Mouse (Mus musculus) embryonic fibroblast, embryonic 13.5 days (primary cell): ENCODE data around the gene Zfyve19. TPM values are rescaled to one million over a fixed set of nuclear protein-coding genes. Genes with fewer than 3 reads are reported as not detected.
A peak's percentile ranks its signal among the peaks of the same experiment; 100 is the strongest.

Source experiments
- H3K27ac ChIP-seq: 2 replicates; pipeline ENCODE4 v1.5.1; 2012; ENCODE audit warnings: low read length, control low read depth, inconsistent platforms; ENCODE audit not compliant: insufficient read depth
- H3K4me1 ChIP-seq: 2 replicates; pipeline ENCODE4 v1.6.1; 2011; ENCODE audit warnings: low read length; ENCODE audit not compliant: control insufficient read depth, insufficient read depth
- H3K4me3 ChIP-seq: 2 replicates; pipeline ENCODE4 v1.5.1; 2011; ENCODE audit warnings: mild to moderate bottlenecking, control low read depth, low read length; ENCODE audit not compliant: insufficient read depth
- CTCF ChIP-seq: IDR thresholded peaks from 2 replicates; pipeline ENCODE4 v1.5.1; 2011; ENCODE audit warnings: mild to moderate bottlenecking, control low read depth, low read length, moderate library complexity, borderline replicate concordance; ENCODE audit not compliant: insufficient read depth
- POLR2A ChIP-seq: IDR thresholded peaks from 2 replicates; pipeline ENCODE4 v1.6.1; 2011; ENCODE audit warnings: low read depth, mild to moderate bottlenecking, control low read depth, low read length, moderate library complexity
- polyA plus RNA-seq: library from polyadenylated mRNA; stranded (reverse); fragments of >200 nt; gene quantifications from 2 replicates; pipeline ENCODE4 v1.2.4, GENCODE M21; 2011; ENCODE audit warnings: low read depth; ENCODE audit not compliant: missing spikeins, insufficient read length

Zfyve19 gene
- polyA plus RNA-seq, 1 experiment, result 22.5 TPM

- no peaks in the 10 kb centered on the region for H3K4me1 ChIP-seq
- TF ChIP-seq POLR2A, result no peak
- no peak for TF ChIP-seq CTCF
- no peak within 1 kb of the TSS for H3K4me3 ChIP-seq
- no peak within 1 kb of the TSS for H3K27ac ChIP-seq
These were observed 21.6 kb downstream of the Zfyve19 start, which contains the start of gene Ppp1r14d for GRCm38 (mm10) chr2:119229775-119230704. TSS of gene Ppp1r14d (minus strand) at chr2:119229906.

DNA sequence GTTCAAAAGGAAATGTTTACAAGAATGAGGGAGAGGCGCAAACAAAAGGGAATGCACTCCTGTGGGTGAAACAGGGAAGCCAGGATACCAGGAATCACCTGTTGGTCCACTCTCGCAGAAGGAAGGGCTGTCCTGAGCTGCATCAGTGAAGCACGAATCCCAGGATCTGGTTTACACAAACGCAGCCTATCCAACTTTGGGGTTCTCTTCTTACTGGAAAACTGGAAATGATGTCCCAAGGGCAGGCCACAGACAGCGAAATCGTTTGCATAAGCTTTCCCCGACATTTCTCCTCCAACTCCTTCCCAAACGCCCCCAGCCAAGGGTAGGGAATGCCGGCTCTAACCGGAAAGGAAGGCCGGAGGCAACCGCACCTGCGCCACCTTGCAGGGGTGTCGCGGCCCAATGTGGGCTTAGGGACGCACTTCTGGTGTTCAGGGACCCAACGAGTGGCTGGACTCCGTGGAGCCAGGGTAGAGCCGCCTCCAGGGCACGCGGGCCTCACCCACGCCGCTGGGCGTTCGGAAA, 28.3 kb downstream of the Zfyve19 start:
- no peak overlapping the region for H3K27ac ChIP-seq
- TF ChIP-seq CTCF, result no peak
- no peak for TF ChIP-seq POLR2A
- 0 out of 2 replicates have a peak overlapping the region, but pooled peaks have one; percentile 2 for H3K4me3 ChIP-seq
- no peaks in the 10 kb centered on the region for H3K4me1 ChIP-seq

GRCm38 (mm10) chr2:119237210-119237870, 28.9 kb downstream of the Zfyve19 start, which contains the start of gene Spint1:
TSS of gene Spint1 (plus strand) at chr2:119237362.
- Histone ChIP-seq H3K4me1 (no peaks in the 10 kb centered on the region), H3K27ac (no peak within 1 kb of the TSS), H3K4me3 (peak within 1 kb of the TSS; percentile 27; the same call in 1 of the 2 replicates)
- TF ChIP-seq CTCF, result no peak
- no peak for TF ChIP-seq POLR2A

- H3K4me1 ChIP-seq, result no peaks in the 10 kb centered on the region
- TF ChIP-seq POLR2A (no peak), CTCF (no peak)
- no peak overlapping the region for H3K27ac ChIP-seq
- H3K4me3 ChIP-seq, result no peak overlapping the region; the same call in 1 of the 2 replicates
These were observed 29.4 kb downstream of the Zfyve19 start for GRCm38 (mm10) chr2:119237871-119238220.

GRCm38 (mm10) chr2:119238671-119239070, 30.3 kb downstream of the Zfyve19 start:
- H3K27ac ChIP-seq, result no peak overlapping the region
- no peak overlapping the region for H3K4me3 ChIP-seq
- TF ChIP-seq CTCF, result no peak
- TF ChIP-seq POLR2A, result no peak
- no peaks in the 10 kb centered on the region for H3K4me1 ChIP-seq

- H3K27ac ChIP-seq, result no peak overlapping the region
- no peak overlapping the region for H3K4me3 ChIP-seq
- H3K4me1 ChIP-seq, result no peaks in the 10 kb centered on the region
- TF ChIP-seq CTCF, result no peak
- TF ChIP-seq POLR2A, result no peak
These were observed 31.8 kb downstream of the Zfyve19 start for GRCm38 (mm10) chr2:119240075-119240818.

DNA sequence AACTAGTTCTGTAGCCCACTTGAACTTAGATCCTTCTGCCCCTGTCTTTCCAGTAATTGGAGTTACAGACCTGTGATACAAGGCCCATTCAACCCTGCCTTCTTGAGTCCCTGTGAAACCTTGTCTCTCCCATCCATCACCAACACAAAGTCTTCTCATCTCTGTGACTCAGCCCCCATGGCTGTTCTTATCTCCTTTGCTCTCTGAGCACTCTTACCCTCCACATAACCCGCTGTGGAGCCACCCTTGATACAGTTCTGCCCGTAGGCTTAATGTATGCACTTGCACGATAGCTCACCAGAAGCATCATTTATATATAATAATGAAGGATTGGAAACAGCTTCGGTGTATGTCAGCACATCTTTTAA, 32.4 kb downstream of the Zfyve19 start:
- no peak overlapping the region for H3K27ac ChIP-seq
- H3K4me3 ChIP-seq, result no peak overlapping the region
- no peak for TF ChIP-seq POLR2A
- no peak for TF ChIP-seq CTCF
- no peaks in the 10 kb centered on the region for H3K4me1 ChIP-seq

DNA sequence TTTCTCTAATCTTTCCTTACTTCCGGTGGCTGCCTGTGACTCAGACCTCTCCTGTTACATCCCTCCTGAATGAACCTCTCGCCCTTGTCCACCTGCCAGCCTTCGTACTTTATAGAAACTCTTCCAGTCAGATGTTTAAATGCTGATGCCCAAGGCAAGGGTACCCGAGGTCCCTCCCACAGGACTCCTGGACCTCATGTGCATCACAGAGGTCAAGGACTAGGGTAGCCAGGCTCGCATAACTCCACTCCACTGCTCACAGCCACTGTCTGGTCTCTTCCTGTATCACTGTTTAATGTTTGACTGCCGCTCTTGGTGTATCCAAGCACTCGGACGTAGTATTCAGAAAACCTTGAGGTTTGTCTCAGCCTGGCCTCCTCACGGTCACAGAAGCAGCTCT, 34.1 kb downstream of the Zfyve19 start:
- Histone ChIP-seq H3K4me1 (no peaks in the 10 kb centered on the region), H3K4me3 (no peak overlapping the region), H3K27ac (no peak overlapping the region)
- TF ChIP-seq POLR2A, result no peak
- no peak for TF ChIP-seq CTCF

GRCm38 (mm10) chr2:119245246-119245645, 36.8 kb downstream of the Zfyve19 start:
- Histone ChIP-seq H3K27ac (no peak overlapping the region), H3K4me1 (no peaks in the 10 kb centered on the region), H3K4me3 (no peak overlapping the region)
- TF ChIP-seq CTCF (no peak), POLR2A (no peak)
